Mouse (Mus musculus) neural tube, embryonic 13.5 days (tissue): ENCODE data around the gene Gm10153. TPM values are rescaled to one million over a fixed set of nuclear protein-coding genes. Genes with fewer than 3 reads are reported as not detected.

Experiments
- polyA plus RNA-seq: library from polyadenylated mRNA; unstranded; fragments of >200 nt; fragmentation: Nextera tagmentation; extraction: Ambion mirVana; gene quantifications from 2 replicates; pipeline ENCODE4 v1.2.1, GENCODE M21; 2015

The Gm10153 gene
- polyA plus RNA-seq, 1 experiment from 2014 or later = not detected

Other genes with a start within 250 kb of the Gm10153 start
- 20.1 and 20.6 TPM in 2 replicates for gene Brsk2, start 240.6 kb downstream of the Gm10153 start, polyA plus RNA-seq
- 51.3 and 52.8 TPM in 2 replicates for gene Mob2, start 129.3 kb downstream of the Gm10153 start, polyA plus RNA-seq
- 88.4 and 96.1 TPM in 2 replicates for gene Dusp8, start 94.5 kb downstream of the Gm10153 start, polyA plus RNA-seq
- not detected in 2 replicates for gene Gm45618, start 69.7 kb downstream of the Gm10153 start, polyA plus RNA-seq
- gene Gm39115, start 54.4 kb downstream of the Gm10153 start, polyA plus RNA-seq = not detected in 2 replicates
- gene Gm45337, start 45.8 kb downstream of the Gm10153 start, polyA plus RNA-seq = not detected in 2 replicates
- not detected in 2 replicates for gene Gm29735, start 33.3 kb downstream of the Gm10153 start, polyA plus RNA-seq
- not detected in 2 replicates for gene Gm4553, start 24.6 kb downstream of the Gm10153 start, polyA plus RNA-seq
- gene Krtap5-2, start 14.4 kb downstream of the Gm10153 start, polyA plus RNA-seq = not detected in 2 replicates
- gene Krtap5-3, start 11.0 kb upstream of the Gm10153 start, polyA plus RNA-seq = not detected in 2 replicates
- gene Gm7579, start 21.5 kb upstream of the Gm10153 start, polyA plus RNA-seq = not detected in 2 replicates
- gene Krtap5-5, start 39.6 kb upstream of the Gm10153 start, polyA plus RNA-seq = not detected in 2 replicates
- gene Gm40460, start 50.7 kb upstream of the Gm10153 start, polyA plus RNA-seq = not detected in 2 replicates
- gene Gm2431, start 68.0 kb upstream of the Gm10153 start, polyA plus RNA-seq = not detected in 2 replicates
- gene Gm4559, start 84.0 kb upstream of the Gm10153 start, polyA plus RNA-seq = not detected in 2 replicates
- not detected in 2 replicates for gene Krtap5-1, start 106.7 kb upstream of the Gm10153 start, polyA plus RNA-seq
- gene Krtap5-4, start 113.2 kb upstream of the Gm10153 start, polyA plus RNA-seq = not detected in 2 replicates
- gene Ifitm10, start 183.4 kb upstream of the Gm10153 start, polyA plus RNA-seq = 2.5 and 3.0 TPM in 2 replicates
- gene Gm49369, start 192.3 kb upstream of the Gm10153 start, polyA plus RNA-seq = 1.9 TPM in 1 of 2 replicates, not detected in the other
- 282 and 288 TPM in 2 replicates for gene Ctsd, start 197.6 kb upstream of the Gm10153 start, polyA plus RNA-seq
- gene Syt8, start 244.5 kb upstream of the Gm10153 start, polyA plus RNA-seq = 0.39 TPM in 1 of 2 replicates, not detected in the other